Mouse (Mus musculus): ENCODE data around the gene Zswim2. TPM values are rescaled to one million over a fixed set of nuclear protein-coding genes. Genes with fewer than 3 reads are reported as not detected.
"Not testable (repeated sequence)": the region's sequence is repeated elsewhere in the genome, so short reads cannot be mapped to it uniquely, and the experiment has no call there.

Gene Zswim2
- polyA plus RNA-seq (2015; fragmentation: Nextera tagmentation; extraction: Ambion mirVana): not detected in 2 replicates

DNA sequence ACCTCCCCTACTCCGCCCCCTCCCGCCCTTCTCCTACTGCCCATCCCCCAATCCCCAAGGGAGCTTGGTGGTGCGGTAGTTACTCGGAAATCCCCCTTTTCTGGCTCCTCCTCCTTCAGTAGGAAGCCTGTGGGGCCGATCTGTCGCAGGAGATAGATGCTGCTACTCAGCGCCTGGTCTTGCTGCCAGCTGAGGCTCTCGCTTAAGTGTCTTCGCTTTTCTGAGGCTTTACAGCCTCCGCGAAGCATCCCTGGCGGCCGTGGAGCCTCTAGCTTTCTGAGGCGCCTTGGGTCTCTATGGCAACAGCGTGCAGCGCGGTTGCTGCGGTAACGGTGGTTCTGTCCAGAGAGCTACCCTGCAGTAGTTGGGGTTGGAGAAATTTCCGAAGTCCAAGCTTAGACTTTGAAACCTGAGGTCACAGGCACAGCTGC is at the start of gene Zswim2:
Gene Zswim2, minus strand, starts transcription at position 298 of the 431 bp plus-strand sequence.
- 2% methylated on average over 20 of the region's 20 CpGs for WGBS (ENCODE audit: insufficient replicate concordance)
- Histone ChIP-seq H3K27me3 (no peaks in the 10 kb centered on the region), H3K9me3 (replicated peaks) (no peaks in the 10 kb centered on the region), H3K4me3 (replicated peaks) (no peak within 1 kb of the TSS), H3K27ac (replicated peaks) (no peak within 1 kb of the TSS), H3K4me1 (replicated peaks) (no peaks in the 10 kb centered on the region), H3K4me2 (peak within 1 kb of the TSS; percentile 29), H3K9ac (no peak within 1 kb of the TSS), H3K36me3 (replicated peaks) (no peaks in the 10 kb centered on the region)
- ATAC-seq (ENCODE audit: insufficient read depth): no peak

GRCm38 (mm10) chr2:83990253-83990652 is 49.2 kb upstream of the Zswim2 start, which contains the start of gene Gm13691:
TSS of gene Gm13691 (plus strand) at chr2:83990553.
- H3K27me3 ChIP-seq; H3K27ac ChIP-seq (replicated peaks); H3K4me3 ChIP-seq (replicated peaks); H3K4me2 ChIP-seq; ATAC-seq (ENCODE audit: insufficient read depth); H3K9me3 ChIP-seq (replicated peaks); H3K9ac ChIP-seq; H3K4me1 ChIP-seq (replicated peaks); H3K36me3 ChIP-seq (replicated peaks): not testable (repeated sequence)
- WGBS (ENCODE audit: insufficient replicate concordance): no CpG with 5 or more reads among the region's 6 CpGs

- H3K4me2 ChIP-seq; ATAC-seq (ENCODE audit: insufficient read depth); H3K27me3 ChIP-seq; H3K9me3 ChIP-seq (replicated peaks); H3K4me3 ChIP-seq (replicated peaks); H3K36me3 ChIP-seq (replicated peaks); H3K4me1 ChIP-seq (replicated peaks); H3K9ac ChIP-seq; H3K27ac ChIP-seq (replicated peaks): not testable (repeated sequence)
- no CpG with 5 or more reads among the region's 6 CpGs for WGBS (ENCODE audit: insufficient replicate concordance)
These were observed 43.4 kb upstream of the Zswim2 start, which contains the start of gene Gm13697 for GRCm38 (mm10) chr2:83984443-83984842. TSS of gene Gm13697 (plus strand) at chr2:83984743.

GRCm38 (mm10) chr2:83978633-83979032 is 37.6 kb upstream of the Zswim2 start, which contains the start of gene Gm13694:
TSS of gene Gm13694 (plus strand) at chr2:83978933.
- H3K27ac ChIP-seq (replicated peaks); ATAC-seq (ENCODE audit: insufficient read depth); H3K4me3 ChIP-seq (replicated peaks); H3K4me2 ChIP-seq; H3K27me3 ChIP-seq; H3K9me3 ChIP-seq (replicated peaks); H3K36me3 ChIP-seq (replicated peaks); H3K4me1 ChIP-seq (replicated peaks); H3K9ac ChIP-seq: not testable (repeated sequence)
- WGBS (ENCODE audit: insufficient replicate concordance): no CpG with 5 or more reads among the region's 6 CpGs

- H3K9me3 ChIP-seq (replicated peaks); H3K27ac ChIP-seq (replicated peaks); H3K4me3 ChIP-seq (replicated peaks); H3K9ac ChIP-seq; H3K36me3 ChIP-seq (replicated peaks); H3K27me3 ChIP-seq; H3K4me2 ChIP-seq; ATAC-seq (ENCODE audit: insufficient read depth); H3K4me1 ChIP-seq (replicated peaks): not testable (repeated sequence)
- WGBS (ENCODE audit: insufficient replicate concordance): no CpG with 5 or more reads among the region's 6 CpGs
These were observed 31.8 kb upstream of the Zswim2 start, which contains the start of gene Gm13696 for GRCm38 (mm10) chr2:83972823-83973222. TSS of gene Gm13696 (plus strand) at chr2:83973123.

DNA sequence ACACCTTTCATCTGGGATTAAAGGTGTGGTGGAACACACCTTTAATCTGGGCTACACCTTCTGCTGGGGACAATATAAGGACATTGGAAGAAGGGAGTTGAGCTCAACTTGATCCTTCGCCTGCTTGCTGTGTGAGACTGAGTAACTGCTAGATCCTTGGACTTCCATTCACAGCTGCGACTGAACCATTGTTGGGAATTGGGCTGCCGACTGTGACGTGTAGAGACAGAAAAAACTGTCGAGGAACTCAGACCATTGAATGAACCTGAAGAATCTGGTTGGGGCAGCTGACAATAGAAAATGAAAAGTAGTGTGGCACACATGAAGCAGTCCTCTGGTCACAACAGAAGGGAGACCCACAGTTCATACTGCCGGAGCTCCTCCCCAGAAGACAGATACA is 26.0 kb upstream of the Zswim2 start, which contains the start of gene Gm13695:
Gene Gm13695, plus strand, starts transcription at position 301 of the 400 bp plus-strand sequence.
- not testable (repeated sequence) for H3K9me3 ChIP-seq (replicated peaks); ATAC-seq (ENCODE audit: insufficient read depth)

GRCm38 (mm10) chr2:83961203-83961602 is 20.2 kb upstream of the Zswim2 start, which contains the start of gene Gm13693:
TSS of gene Gm13693 (plus strand) at chr2:83961503.
- not testable (repeated sequence) for H3K27me3 ChIP-seq; ATAC-seq (ENCODE audit: insufficient read depth); H3K9ac ChIP-seq; H3K36me3 ChIP-seq (replicated peaks); H3K27ac ChIP-seq (replicated peaks); H3K4me2 ChIP-seq; H3K4me3 ChIP-seq (replicated peaks); H3K4me1 ChIP-seq (replicated peaks); H3K9me3 ChIP-seq (replicated peaks)
- no CpG with 5 or more reads among the region's 6 CpGs for WGBS (ENCODE audit: insufficient replicate concordance)

More for the DNA sequence above, 26.0 kb upstream of the Zswim2 start, which contains the start of gene Gm13695:
- no CpG with 5 or more reads among the region's 6 CpGs for WGBS (ENCODE audit: insufficient replicate concordance)
- not testable (repeated sequence) for H3K9ac ChIP-seq; H3K27me3 ChIP-seq; H3K36me3 ChIP-seq (replicated peaks); H3K4me2 ChIP-seq; H3K4me1 ChIP-seq (replicated peaks); H3K27ac ChIP-seq (replicated peaks); H3K4me3 ChIP-seq (replicated peaks)

- not testable (repeated sequence) for H3K4me2 ChIP-seq; ATAC-seq (ENCODE audit: insufficient read depth); H3K9me3 ChIP-seq (replicated peaks); H3K4me1 ChIP-seq (replicated peaks); H3K36me3 ChIP-seq (replicated peaks); H3K27me3 ChIP-seq; H3K9ac ChIP-seq; H3K4me3 ChIP-seq (replicated peaks); H3K27ac ChIP-seq (replicated peaks)
- WGBS (ENCODE audit: insufficient replicate concordance): no CpG with 5 or more reads among the region's 6 CpGs
These were observed 14.4 kb upstream of the Zswim2 start, which contains the start of gene Gm13698 for GRCm38 (mm10) chr2:83955393-83955792. TSS of gene Gm13698 (plus strand) at chr2:83955693.

GRCm38 (mm10) chr2:83941792-83942191 is 764 bp upstream of the Zswim2 start:
- Histone ChIP-seq H3K4me2 (no peak overlapping the region), H3K36me3 (replicated peaks) (no peaks in the 10 kb centered on the region), H3K4me1 (replicated peaks) (no peaks in the 10 kb centered on the region), H3K27ac (replicated peaks) (no peak overlapping the region), H3K4me3 (replicated peaks) (no peak overlapping the region), H3K9me3 (replicated peaks) (no peaks in the 10 kb centered on the region), H3K9ac (no peak overlapping the region), H3K27me3 (no peaks in the 10 kb centered on the region)
- ATAC-seq (ENCODE audit: insufficient read depth): no peak
- WGBS (ENCODE audit: insufficient replicate concordance): 13% methylated on average over 4 of the region's 4 CpGs

GRCm38 (mm10) chr2:83941378-83941777 is 350 bp upstream of the Zswim2 start:
- no peak overlapping the region for H3K9ac ChIP-seq
- 20% methylated on average over 3 of the region's 3 CpGs for WGBS (ENCODE audit: insufficient replicate concordance)
- no peaks in the 10 kb centered on the region for H3K36me3 ChIP-seq (replicated peaks)
- H3K27me3 ChIP-seq: no peaks in the 10 kb centered on the region
- H3K27ac ChIP-seq (replicated peaks): no peak overlapping the region
- no peaks in the 10 kb centered on the region for H3K9me3 ChIP-seq (replicated peaks)
- H3K4me3 ChIP-seq (replicated peaks): no peak overlapping the region
- no peak for ATAC-seq (ENCODE audit: insufficient read depth)
- no peak overlapping the region; the same call in 1 of the 2 replicates for H3K4me2 ChIP-seq
- no peaks in the 10 kb centered on the region for H3K4me1 ChIP-seq (replicated peaks)

GRCm38 (mm10) chr2:83929478-83930088 is 11.4 kb downstream of the Zswim2 start:
- no peak overlapping the region for H3K4me2 ChIP-seq
- no peaks in the 10 kb centered on the region for H3K27me3 ChIP-seq
- 18% methylated on average over 2 of the region's 2 CpGs for WGBS (ENCODE audit: insufficient replicate concordance)
- H3K9ac ChIP-seq: no peak overlapping the region
- H3K4me3 ChIP-seq (replicated peaks): no peak overlapping the region
- no peak for ATAC-seq (ENCODE audit: insufficient read depth)
- H3K27ac ChIP-seq (replicated peaks): no peak overlapping the region
- no peaks in the 10 kb centered on the region for H3K9me3 ChIP-seq (replicated peaks)
- H3K36me3 ChIP-seq (replicated peaks): no peaks in the 10 kb centered on the region
- no peaks in the 10 kb centered on the region for H3K4me1 ChIP-seq (replicated peaks)

Measured in liver, embryonic 15.5 days (tissue).